Mouse (Mus musculus) frontal cortex, adult 2 months (tissue): ENCODE results near the gene Spc25. TPM values are rescaled to one million over a fixed set of nuclear protein-coding genes. Genes with fewer than 3 reads are reported as not detected.
A peak's percentile ranks its signal among the peaks of the same experiment; 100 is the strongest.

Experiments
- DNase-seq, 2 experiments: peaks; one replicate each; pipeline ENCODE4 v3.0.0; 2022; ENCODE audit warnings: low spot score in 1 of 2; ENCODE audit errors: extremely low spot score in 1 of 2
- polyA plus RNA-seq: library from polyadenylated mRNA; depleted of rRNA; stranded (reverse); fragments of >200 nt; gene quantifications from 2 replicates; pipeline ENCODE4 v1.2.3, GENCODE M21; 2012; rRNA removed

The Spc25 gene
- polyA plus RNA-seq, 1 experiment = 1.00 TPM

GRCm38 (mm10) chr2:69188732-69189131 is 17.3 kb downstream of the Spc25 start:
- DNase-seq = peak; percentile 58 to 77

- DNase-seq = no peak
These were observed 18.0 kb downstream of the Spc25 start for GRCm38 (mm10) chr2:69187990-69188389.

- no peak for DNase-seq
These were observed 26.3 kb downstream of the Spc25 start for GRCm38 (mm10) chr2:69179721-69180120.

- peak in 1 of 2 experiments; percentile 65 for DNase-seq
These were observed 30.7 kb downstream of the Spc25 start for GRCm38 (mm10) chr2:69175296-69175695.

- DNase-seq = no peak
These were observed 35.5 kb downstream of the Spc25 start for GRCm38 (mm10) chr2:69170395-69171077.

- no peak for DNase-seq
These were observed 47.1 kb downstream of the Spc25 start for GRCm38 (mm10) chr2:69158907-69159306.

- no peak for DNase-seq
These were observed 49.7 kb downstream of the Spc25 start for GRCm38 (mm10) chr2:69156283-69156682.

- DNase-seq = no peak
These were observed 50.1 kb downstream of the Spc25 start for GRCm38 (mm10) chr2:69155861-69156260.

- DNase-seq = no peak
These were observed 55.2 kb downstream of the Spc25 start for GRCm38 (mm10) chr2:69150841-69151240.

- no peak for DNase-seq
These were observed 56.8 kb downstream of the Spc25 start for GRCm38 (mm10) chr2:69149154-69149553.

GRCm38 (mm10) chr2:69148691-69149090 is 57.3 kb downstream of the Spc25 start:
- no peak for DNase-seq

Other genes with a start within 250 kb of the Spc25 start
- 2.9 and 3.2 TPM in 2 replicates for gene Nostrin, start 70.4 kb downstream of the Spc25 start, polyA plus RNA-seq
- 0.08 TPM in 1 of 2 replicates, not detected in the other for gene G6pc2, start 4.9 kb upstream of the Spc25 start, polyA plus RNA-seq
- 0.12 TPM in 1 of 2 replicates, not detected in the other for gene Abcb11, start 136.4 kb upstream of the Spc25 start, polyA plus RNA-seq
- 0.18 and 0.19 TPM in 2 replicates for gene Dhrs9, start 174.3 kb upstream of the Spc25 start, polyA plus RNA-seq